In the genomic region with DNA sequence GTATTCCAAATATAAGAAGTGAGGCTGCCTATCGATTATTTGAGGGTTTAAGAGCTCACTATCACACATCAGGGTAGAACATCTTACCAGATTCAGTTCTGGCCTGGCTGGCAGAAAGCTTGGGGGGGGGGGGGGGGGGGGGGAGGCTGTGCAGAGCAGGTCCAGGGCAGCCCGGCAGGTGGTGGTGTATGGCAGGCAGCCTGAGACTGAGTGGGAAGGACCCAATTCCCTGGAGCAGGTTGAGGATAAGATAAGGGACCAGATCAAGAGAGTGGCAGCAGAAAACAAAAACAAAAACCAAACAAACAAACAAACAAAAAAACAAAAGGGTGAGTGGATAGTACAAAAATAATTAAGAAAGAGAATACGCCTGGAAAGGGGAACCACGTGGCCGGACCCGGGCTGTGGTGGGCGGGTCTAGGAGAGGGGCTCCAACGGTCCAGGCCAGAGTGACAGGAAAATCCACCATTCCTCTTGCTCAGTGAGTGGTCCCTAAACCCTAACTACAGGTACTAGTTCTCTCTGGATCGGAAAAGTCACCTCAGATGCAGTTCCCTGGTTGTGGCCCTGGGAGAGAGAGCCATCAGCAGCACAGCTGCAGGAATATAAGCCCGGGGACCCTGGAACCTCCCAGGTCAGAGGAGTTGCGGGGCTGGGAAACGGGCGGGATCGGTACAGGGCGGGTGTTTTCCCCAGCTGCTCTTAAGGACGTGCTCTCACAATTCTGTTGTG, we compare ENCODE assay signal across 8 mouse cellular contexts.
DNase-seq lines count a peak whose midpoint lies in the region; ATAC-seq lines count a peak whose summit lies in the region.

No protein-coding gene starts in this region.

- H3K4me2 ChIP-seq in hindbrain, embryonic 14.5 days (replicated peaks): peak overlapping the region; percentile 54

- no peaks in the 10 kb centered on the region for H3K4me1 ChIP-seq in hindbrain, embryonic 14.5 days (replicated peaks; ENCODE audit: control insufficient read depth, insufficient read depth, low read length)

- DNase-seq in adrenal gland, postnatal 14 days: peak; percentile 52
- no peak for DNase-seq in adrenal gland, adult 8-10 months
- DNase-seq in right cerebral cortex, postnatal 14 days: peak; percentile 8
- no peak for DNase-seq in right cerebral cortex, adult 2 months (ENCODE audit: low spot score in 2 of 2)
- peak; percentile 47 for DNase-seq in hindbrain, embryonic 14.5 days (ENCODE audit: low spot score)
- DNase-seq in thymus, postnatal 25 days: no peak
- DNase-seq in cerebellum, adult 11 months: no peak

- H3K9ac ChIP-seq in hindbrain, embryonic 14.5 days: peak overlapping the region; percentile 60

- peak overlapping the region; percentile 42 for H3K4me3 ChIP-seq in hindbrain, embryonic 14.5 days (replicated peaks; ENCODE audit: low read length)

- no peaks in the 10 kb centered on the region for H3K27me3 ChIP-seq in hindbrain, embryonic 14.5 days (ENCODE audit: control insufficient read depth, insufficient read depth, low read length)

- WGBS in hindbrain, embryonic 14.5 days: 25% methylated on average over 16 of the region's 16 CpGs

- no peaks in the 10 kb centered on the region for H3K36me3 ChIP-seq in hindbrain, embryonic 14.5 days (replicated peaks; ENCODE audit: control insufficient read depth, insufficient read depth)

- H3K9me3 ChIP-seq in hindbrain, embryonic 14.5 days (ENCODE audit: control insufficient read depth, low read length): no peaks in the 10 kb centered on the region

- no peak overlapping the region for H3K27ac ChIP-seq in hindbrain, embryonic 14.5 days

- peak; percentile 95 for ATAC-seq in hindbrain, embryonic 14.5 days (ENCODE audit: low FRiP score)
- ATAC-seq in megakaryocyte-erythroid progenitor cell, adult 5-6 weeks (replicated peaks; ENCODE audit: low FRiP score, low TSS enrichment, poor library complexity, severe bottlenecking): peak; percentile 95

Comparison
In these comparisons a context has a peak if more than half of its experiments do, and no peak if none do; other contexts are left out.
1. DNase-seq: peak in adrenal gland, postnatal 14 days (single experiment), right cerebral cortex, postnatal 14 days (single experiment) and hindbrain, embryonic 14.5 days (single experiment); none in adrenal gland, adult 8-10 months (single experiment), right cerebral cortex, adult 2 months (0 of 2), thymus, postnatal 25 days (single experiment) and cerebellum, adult 11 months (single experiment).